ENCODE assay signal across 8 mouse cellular contexts in genomic region chr3:88042661-88043421, GRCm38 (mm10). TPM values are rescaled to one million over a fixed set of nuclear protein-coding genes. Genes with fewer than 3 reads are reported as not detected.
DNase-seq lines count a peak whose midpoint lies in the region; ATAC-seq lines count a peak whose summit lies in the region.

TSS of gene Gpatch4 (plus strand) at chr3:88043108.

- H3K9me3 ChIP-seq in embryonic facial prominence, embryonic 12.5 days, result no peaks in the 10 kb centered on the region
- H3K9me3 ChIP-seq in limb, embryonic 11.5 days (ENCODE audit: control insufficient read depth, low read length), result no peaks in the 10 kb centered on the region
- no peaks in the 10 kb centered on the region for H3K9me3 ChIP-seq in midbrain, embryonic 14.5 days (ENCODE audit: control insufficient read depth, low read length)

- H3K4me3 ChIP-seq in embryonic facial prominence, embryonic 12.5 days, result peak within 1 kb of the TSS; percentile 76
- H3K4me3 ChIP-seq in limb, embryonic 11.5 days (ENCODE audit: low read depth, low read length), result peak within 1 kb of the TSS; percentile 55
- peak within 1 kb of the TSS; percentile 63 for H3K4me3 ChIP-seq in midbrain, embryonic 14.5 days (replicated peaks; ENCODE audit: low read depth, low read length)

- peak; percentile 83 for ATAC-seq in embryonic facial prominence, embryonic 12.5 days (ENCODE audit: insufficient number of reproducible peaks, insufficient read depth, low FRiP score, low TSS enrichment)
- peak; percentile 60 for ATAC-seq in limb, embryonic 11.5 days (ENCODE audit: insufficient number of reproducible peaks, low FRiP score, low TSS enrichment, low read depth)
- peak; percentile 77; the same call in 1 of the 2 replicates for ATAC-seq in midbrain, embryonic 14.5 days (ENCODE audit: low FRiP score, low TSS enrichment)

- no peaks in the 10 kb centered on the region for H3K36me3 ChIP-seq in embryonic facial prominence, embryonic 12.5 days
- no peaks in the 10 kb centered on the region for H3K36me3 ChIP-seq in limb, embryonic 11.5 days (ENCODE audit: control insufficient read depth, insufficient read depth, low read length)
- no peaks in the 10 kb centered on the region for H3K36me3 ChIP-seq in midbrain, embryonic 14.5 days (ENCODE audit: control insufficient read depth, insufficient read depth, low read length)

- peaks cover 3% of the 10 kb centered on the region; the same call in 1 of the 2 replicates for H3K4me1 ChIP-seq in embryonic facial prominence, embryonic 12.5 days
- no peaks in the 10 kb centered on the region for H3K4me1 ChIP-seq in limb, embryonic 11.5 days (ENCODE audit: control insufficient read depth, insufficient read depth, low read length)
- H3K4me1 ChIP-seq in midbrain, embryonic 14.5 days (ENCODE audit: control insufficient read depth, insufficient read depth, low read length), result peaks cover 9% of the 10 kb centered on the region

- 0 out of 2 replicates have a peak within 1 kb of the TSS, but pooled peaks have one; percentile 12 for H3K27ac ChIP-seq in embryonic facial prominence, embryonic 12.5 days
- no peak within 1 kb of the TSS for H3K27ac ChIP-seq in limb, embryonic 11.5 days (replicated peaks; ENCODE audit: low read depth, low read length)
- H3K27ac ChIP-seq in midbrain, embryonic 14.5 days (replicated peaks; ENCODE audit: low read depth, low read length), result no peak within 1 kb of the TSS

- DNase-seq in 3134 (ENCODE audit: extremely low read depth, insufficient read length, low spot score), result peak; percentile 83
- DNase-seq in adrenal gland, postnatal 25 days, result peak; percentile 76
- peak; percentile 99 for DNase-seq in heart, adult 11 months
- peak; percentile 86 for DNase-seq in kidney, adult 18-20 months
- DNase-seq in limb, embryonic 11.5 days (ENCODE audit: low spot score), result peak; percentile 85
- peak; percentile 98 for DNase-seq in midbrain, embryonic 14.5 days
- peak; percentile 57 to 68 for DNase-seq in spleen, adult 18-20 months

- peak within 1 kb of the TSS; percentile 74 for H3K4me2 ChIP-seq in embryonic facial prominence, embryonic 12.5 days (replicated peaks)
- peak within 1 kb of the TSS; percentile 47 for H3K4me2 ChIP-seq in limb, embryonic 11.5 days (ENCODE audit: low read depth, severe bottlenecking)
- peak within 1 kb of the TSS; percentile 61 for H3K4me2 ChIP-seq in midbrain, embryonic 14.5 days (ENCODE audit: low read length)

- 0 out of 2 replicates have a peak, but pooled peaks cover 24% of the 10 kb centered on the region for H3K27me3 ChIP-seq in embryonic facial prominence, embryonic 12.5 days
- no peaks in the 10 kb centered on the region for H3K27me3 ChIP-seq in limb, embryonic 11.5 days (ENCODE audit: control insufficient read depth, insufficient read depth, low read length)
- no peaks in the 10 kb centered on the region for H3K27me3 ChIP-seq in midbrain, embryonic 14.5 days (ENCODE audit: control insufficient read depth, insufficient read depth, low read length)

- H3K9ac ChIP-seq in embryonic facial prominence, embryonic 12.5 days, result peak within 1 kb of the TSS; percentile 54
- peak within 1 kb of the TSS; percentile 28 for H3K9ac ChIP-seq in limb, embryonic 11.5 days (ENCODE audit: low read length)
- H3K9ac ChIP-seq in midbrain, embryonic 14.5 days (replicated peaks; ENCODE audit: low read length), result peak within 1 kb of the TSS; percentile 38

- 11% methylated on average over 36 of the region's 36 CpGs for WGBS in embryonic facial prominence, embryonic 12.5 days
- WGBS in limb, embryonic 11.5 days, result 10% methylated on average over 36 of the region's 36 CpGs
- 10% methylated on average over 36 of the region's 36 CpGs for whole genome bisulfite sequencing in midbrain, embryonic 14.5 days

RNA-seq across cellular contexts. Expression of gene Gpatch4, which starts in this region (rescaled TPM):
- 14.1 and 23.4 TPM in 2 replicates for total RNA-seq in adrenal gland, postnatal 25 days (2021)
- 32.7 and 34.6 TPM in 2 replicates for polyA plus RNA-seq in embryonic facial prominence, embryonic 12.5 days (2016; fragmentation: Nextera tagmentation; extraction: Ambion mirVana)
- 36.9 and 44.1 TPM in 2 replicates for polyA plus RNA-seq in limb, embryonic 11.5 days (2014; fragmentation: Nextera tagmentation; extraction: Ambion mirVana)
- 22.9 and 30.3 TPM in 2 replicates for polyA plus RNA-seq in midbrain, embryonic 14.5 days (2014; fragmentation: Nextera tagmentation; extraction: Ambion mirVana)
